ENCODE assay signal across 8 mouse cellular contexts in the genomic region with DNA sequence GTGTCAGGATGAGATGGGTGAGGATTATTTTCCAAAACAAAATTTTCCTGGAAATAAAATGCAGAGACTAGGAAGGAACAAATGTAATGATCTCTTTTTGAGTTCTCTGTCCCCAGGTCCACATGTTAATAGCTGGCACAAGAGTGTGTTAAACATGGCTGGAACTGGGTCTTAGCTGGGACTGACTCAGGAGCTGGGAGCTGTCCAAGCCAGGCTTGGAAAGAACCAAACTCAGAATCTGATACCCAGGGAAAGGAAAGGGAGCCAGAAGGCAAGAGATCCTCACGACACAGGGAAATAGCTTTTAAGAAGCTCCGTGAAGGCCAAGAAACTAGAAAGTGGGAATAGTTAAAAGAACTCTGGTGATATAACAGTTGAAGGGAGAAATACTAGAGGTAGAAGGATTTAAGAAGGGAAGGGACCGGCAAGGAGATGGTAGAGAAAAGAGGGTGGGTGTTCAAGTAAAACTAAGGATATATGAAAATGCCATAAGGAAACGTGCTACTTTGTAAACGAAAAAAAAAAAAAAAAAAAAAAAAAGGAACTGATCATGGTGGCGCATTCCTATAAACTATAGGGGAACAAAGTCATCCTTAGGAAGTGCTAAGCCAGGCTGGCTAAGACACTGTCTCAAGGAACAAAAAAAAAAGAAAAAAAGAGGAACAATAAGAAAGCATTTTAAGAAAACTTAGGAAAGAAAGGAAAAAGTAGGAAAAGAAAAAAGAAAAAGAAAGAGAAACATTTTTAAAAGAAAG. TPM values are rescaled to one million over a fixed set of nuclear protein-coding genes. Genes with fewer than 3 reads are reported as not detected.
DNase-seq lines count a peak whose midpoint lies in the region; ATAC-seq lines count a peak whose summit lies in the region.

No protein-coding gene starts in this region.

- peaks cover 4% of the 10 kb centered on the region; the same call in 1 of the 2 replicates for H3K4me1 ChIP-seq in intestine, embryonic 14.5 days (replicated peaks; ENCODE audit: control insufficient read depth, insufficient read depth, low read length)
- peaks cover 7% of the 10 kb centered on the region; the same call in 1 of the 2 replicates for H3K4me1 ChIP-seq in neural tube, embryonic 12.5 days

- no peak overlapping the region for H3K27ac ChIP-seq in intestine, embryonic 14.5 days (ENCODE audit: low read depth)
- no peak overlapping the region for H3K27ac ChIP-seq in neural tube, embryonic 12.5 days

- peak overlapping the region; percentile 84 for H3K4me3 ChIP-seq in intestine, embryonic 14.5 days (ENCODE audit: low read depth, low read length)
- H3K4me3 ChIP-seq in neural tube, embryonic 12.5 days = no peak overlapping the region

- H3K4me2 ChIP-seq in intestine, embryonic 14.5 days (ENCODE audit: low read length) = peak overlapping the region; percentile 95
- H3K4me2 ChIP-seq in neural tube, embryonic 12.5 days (replicated peaks) = peak overlapping the region; percentile 98

- WGBS in intestine, embryonic 14.5 days = 18% methylated on average over 6 of the region's 6 CpGs
- WGBS in neural tube, embryonic 12.5 days = 23% methylated on average over 6 of the region's 6 CpGs

- peak; percentile 32 for DNase-seq in cerebellum, adult 9-10 months
- DNase-seq in cerebellum, adult 8-10 months = no peak
- DNase-seq in NIH3T3 (ENCODE audit: low read depth) = peak; percentile 92
- DNase-seq in gastrocnemius, postnatal 10 days = peak; percentile 57
- no peak for DNase-seq in intestine, embryonic 14.5 days (ENCODE audit: low spot score)
- DNase-seq in thymus, postnatal 4 days = no peak

- no peak for ATAC-seq in intestine, embryonic 14.5 days (replicated peaks; ENCODE audit: low FRiP score, low TSS enrichment, low read depth)
- ATAC-seq in neural tube, embryonic 12.5 days (ENCODE audit: low FRiP score, low read depth) = no peak
- no peak for ATAC-seq in monocyte, adult 5-6 weeks (replicated peaks; ENCODE audit: insufficient number of reproducible peaks, low FRiP score, low TSS enrichment, poor library complexity, severe bottlenecking)

- H3K9ac ChIP-seq in intestine, embryonic 14.5 days (ENCODE audit: low read length) = no peak overlapping the region
- no peak overlapping the region for H3K9ac ChIP-seq in neural tube, embryonic 12.5 days

- no peaks in the 10 kb centered on the region for H3K27me3 ChIP-seq in intestine, embryonic 14.5 days (replicated peaks; ENCODE audit: control insufficient read depth, insufficient read depth, low read length)
- no peaks in the 10 kb centered on the region for H3K27me3 ChIP-seq in neural tube, embryonic 12.5 days (replicated peaks)

- no peaks in the 10 kb centered on the region for H3K36me3 ChIP-seq in intestine, embryonic 14.5 days (ENCODE audit: control insufficient read depth, insufficient read depth, low read length)
- no peaks in the 10 kb centered on the region for H3K36me3 ChIP-seq in neural tube, embryonic 12.5 days

- H3K9me3 ChIP-seq in intestine, embryonic 14.5 days (ENCODE audit: control insufficient read depth, low read length) = no peaks in the 10 kb centered on the region
- H3K9me3 ChIP-seq in neural tube, embryonic 12.5 days = no peaks in the 10 kb centered on the region

RNA-seq across cellular contexts. Expression of a gene that starts 0.5 kb away (rescaled TPM):
- total RNA-seq in gastrocnemius, postnatal 10 days (2021) = 10 to 100 TPM; 11.9 to 15.4 TPM
- polyA plus RNA-seq in intestine, embryonic 14.5 days (2014; fragmentation: Nextera tagmentation; extraction: Ambion mirVana) = 9.3 and 10.1 TPM in 2 replicates
- 12.0 and 12.2 TPM in 2 replicates for polyA plus RNA-seq in neural tube, embryonic 12.5 days (2016; fragmentation: Nextera tagmentation; extraction: Ambion mirVana)
- total RNA-seq in monocyte, adult 5-6 weeks (2017) = 23.2 to 40.6 TPM (median 27.7 TPM) in 3 replicates

Comparison
In these comparisons a context has a peak if more than half of its experiments do, and no peak if none do; other contexts are left out.
1. DNase-seq: peak in cerebellum, adult 9-10 months (single experiment), NIH3T3 (single experiment) and gastrocnemius, postnatal 10 days (single experiment); none in cerebellum, adult 8-10 months (single experiment), intestine, embryonic 14.5 days (single experiment) and thymus, postnatal 4 days (single experiment).